Mouse (Mus musculus) forebrain, embryonic 16.5 days (tissue): ENCODE data around the gene Lrit3. TPM values are rescaled to one million over a fixed set of nuclear protein-coding genes. Genes with fewer than 3 reads are reported as not detected.
"Not testable (repeated sequence)": the region's sequence is repeated elsewhere in the genome, so short reads cannot be mapped to it uniquely, and the experiment has no call there.

Experiments used
- ATAC-seq: fragments of 200-750 bp; cut with Nextera tagmentation; 2 replicates; pipeline ENCODE4 v1.8.0; 2017; ENCODE audit warnings: mild to moderate bottlenecking, moderate library complexity
- H3K27ac ChIP-seq: fragments of 300-500 bp; sonication (generic); 2 replicates; pipeline ENCODE4 v1.5.1; 2014; ENCODE audit warnings: low read length, control low read depth
- H3K27me3 ChIP-seq: fragments of 300-500 bp; sonication (generic); replicated peaks from 2 replicates; pipeline ENCODE4 v1.6.1; 2014; ENCODE audit warnings: low read length; ENCODE audit not compliant: control insufficient read depth, insufficient read depth
- H3K36me3 ChIP-seq: fragments of 300-500 bp; sonication (generic); 2 replicates; pipeline ENCODE4 v1.6.1; 2014; ENCODE audit not compliant: control insufficient read depth, insufficient read depth
- H3K4me1 ChIP-seq: fragments of 300-500 bp; sonication (generic); replicated peaks from 2 replicates; pipeline ENCODE4 v1.6.1; 2014; ENCODE audit warnings: low read length; ENCODE audit not compliant: control insufficient read depth, insufficient read depth
- H3K4me2 ChIP-seq: fragments of 300-500 bp; sonication (generic); 2 replicates; pipeline ENCODE4 v1.6.1; 2014; ENCODE audit warnings: mild to moderate bottlenecking, low read length, control low read depth
- H3K4me3 ChIP-seq: fragments of 300-500 bp; sonication (generic); replicated peaks from 2 replicates; pipeline ENCODE4 v1.5.1; 2014; ENCODE audit warnings: mild to moderate bottlenecking, low read length, control low read depth
- H3K9ac ChIP-seq: fragments of 300-500 bp; sonication (generic); replicated peaks from 2 replicates; pipeline ENCODE4 v1.6.1; 2014; ENCODE audit warnings: low read depth, low read length, control low read depth
- H3K9me3 ChIP-seq: fragments of 300-500 bp; sonication (generic); 2 replicates; pipeline ENCODE4 v1.6.1; 2016; ENCODE audit warnings: low read length; ENCODE audit not compliant: control insufficient read depth
- WGBS: fragments of 180-500 bp; shearing (Covaris S2); extraction: QIAGEN DNeasy Blood & Tissue Kit; methylation state at CpG from one replicate; pipeline ENCODE4 v1.1.7; 2014; 5-methylcytosine and 5-hydroxymethylcytosine counted together
- polyA plus RNA-seq: library from polyadenylated mRNA; unstranded; fragments of >200 nt; fragmentation: Nextera tagmentation; extraction: Ambion mirVana; gene quantifications from 2 replicates; pipeline ENCODE4 v1.2.1, GENCODE M21; 2015

Gene Lrit3
- polyA plus RNA-seq, 1 experiment from 2014 or later, result not detected

DNA sequence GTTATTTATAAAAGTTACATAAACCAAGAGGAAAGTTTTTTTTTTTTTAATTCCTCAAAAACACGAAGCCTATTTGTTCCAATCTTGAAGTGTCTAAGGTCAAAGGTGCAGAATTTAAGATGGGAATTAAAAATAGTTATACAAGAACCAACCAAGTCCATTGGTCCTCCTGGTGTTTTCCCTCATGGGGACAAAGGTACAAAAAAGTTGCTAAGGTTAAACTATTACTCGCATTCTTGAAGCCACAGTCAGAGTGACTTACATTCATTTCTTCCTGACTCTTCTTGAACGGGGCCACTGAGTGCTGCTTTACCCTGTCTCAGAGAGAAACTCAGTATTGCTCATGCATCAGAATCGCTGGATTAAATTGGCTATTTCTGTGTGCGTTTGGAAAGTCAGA, 6.5 kb downstream of the Lrit3 start:
- 77% methylated on average over 5 of the region's 5 CpGs for WGBS
- Histone ChIP-seq H3K4me2 (no peak overlapping the region), H3K9me3 (no peaks in the 10 kb centered on the region), H3K4me1 (no peaks in the 10 kb centered on the region), H3K27me3 (no peaks in the 10 kb centered on the region), H3K36me3 (no peaks in the 10 kb centered on the region), H3K9ac (no peak overlapping the region), H3K27ac (no peak overlapping the region), H3K4me3 (no peak overlapping the region)
- no peak for ATAC-seq

- Histone ChIP-seq H3K27me3 (no peaks in the 10 kb centered on the region), H3K4me2 (no peak overlapping the region), H3K36me3 (no peaks in the 10 kb centered on the region), H3K4me3 (no peak overlapping the region), H3K4me1 (no peaks in the 10 kb centered on the region), H3K27ac (no peak overlapping the region), H3K9ac (no peak overlapping the region), H3K9me3 (no peaks in the 10 kb centered on the region)
- WGBS, result 78% methylated on average over 5 of the region's 5 CpGs
- ATAC-seq, result no peak
These were observed 10.0 kb downstream of the Lrit3 start for GRCm38 (mm10) chr3:129793801-129794200.

GRCm38 (mm10) chr3:129782746-129783145, 21.1 kb downstream of the Lrit3 start:
- Histone ChIP-seq H3K4me1 (no peaks in the 10 kb centered on the region), H3K4me3 (no peak overlapping the region), H3K27ac (no peak overlapping the region), H3K9me3 (no peaks in the 10 kb centered on the region), H3K36me3 (no peaks in the 10 kb centered on the region), H3K9ac (no peak overlapping the region), H3K27me3 (no peaks in the 10 kb centered on the region), H3K4me2 (no peak overlapping the region)
- 94% methylated on average over 3 of the region's 3 CpGs for WGBS
- ATAC-seq, result no peak

- no peaks in the 10 kb centered on the region for H3K27me3 ChIP-seq
- whole genome bisulfite sequencing, result 29% methylated on average over 10 of the region's 10 CpGs
- no peak overlapping the region for H3K27ac ChIP-seq
- no peaks in the 10 kb centered on the region for H3K4me1 ChIP-seq
- ATAC-seq, result no peak
- no peaks in the 10 kb centered on the region for H3K36me3 ChIP-seq
- H3K9me3 ChIP-seq, result no peaks in the 10 kb centered on the region
- no peak overlapping the region for H3K4me3 ChIP-seq
- H3K9ac ChIP-seq, result no peak overlapping the region
- no peak overlapping the region for H3K4me2 ChIP-seq
These were observed 22.4 kb downstream of the Lrit3 start for GRCm38 (mm10) chr3:129781435-129781834.

GRCm38 (mm10) chr3:129771210-129771609, 32.6 kb downstream of the Lrit3 start:
- no peak overlapping the region for H3K4me2 ChIP-seq
- H3K27me3 ChIP-seq, result no peaks in the 10 kb centered on the region
- no peaks in the 10 kb centered on the region for H3K9me3 ChIP-seq
- ATAC-seq, result no peak
- no peak overlapping the region for H3K27ac ChIP-seq
- H3K9ac ChIP-seq, result no peak overlapping the region
- no peak overlapping the region for H3K4me3 ChIP-seq
- H3K4me1 ChIP-seq, result no peaks in the 10 kb centered on the region
- H3K36me3 ChIP-seq, result no peaks in the 10 kb centered on the region
- WGBS, result 86% methylated on average over 6 of the region's 6 CpGs

GRCm38 (mm10) chr3:129766971-129767794, 36.6 kb downstream of the Lrit3 start:
- ATAC-seq, result no peak
- H3K27ac ChIP-seq, result no peak overlapping the region

GRCm38 (mm10) chr3:129766106-129766505, 37.7 kb downstream of the Lrit3 start:
- Histone ChIP-seq H3K27me3 (no peaks in the 10 kb centered on the region), H3K4me2 (no peak overlapping the region), H3K4me1 (no peaks in the 10 kb centered on the region), H3K36me3 (no peaks in the 10 kb centered on the region), H3K9me3 (0 out of 2 replicates have a peak, but pooled peaks cover 2% of the 10 kb centered on the region), H3K27ac (no peak overlapping the region), H3K4me3 (no peak overlapping the region), H3K9ac (no peak overlapping the region)
- 79% methylated on average over 4 of the region's 4 CpGs for WGBS
- ATAC-seq, result no peak

More at GRCm38 (mm10) chr3:129766971-129767794, 36.6 kb downstream of the Lrit3 start:
- Histone ChIP-seq H3K36me3 (no peaks in the 10 kb centered on the region), H3K4me3 (no peak overlapping the region), H3K27me3 (no peaks in the 10 kb centered on the region), H3K9ac (no peak overlapping the region), H3K4me1 (no peaks in the 10 kb centered on the region), H3K4me2 (no peak overlapping the region), H3K9me3 (0 out of 2 replicates have a peak, but pooled peaks cover 2% of the 10 kb centered on the region)
- WGBS, result 84% methylated on average over 10 of the region's 10 CpGs

DNA sequence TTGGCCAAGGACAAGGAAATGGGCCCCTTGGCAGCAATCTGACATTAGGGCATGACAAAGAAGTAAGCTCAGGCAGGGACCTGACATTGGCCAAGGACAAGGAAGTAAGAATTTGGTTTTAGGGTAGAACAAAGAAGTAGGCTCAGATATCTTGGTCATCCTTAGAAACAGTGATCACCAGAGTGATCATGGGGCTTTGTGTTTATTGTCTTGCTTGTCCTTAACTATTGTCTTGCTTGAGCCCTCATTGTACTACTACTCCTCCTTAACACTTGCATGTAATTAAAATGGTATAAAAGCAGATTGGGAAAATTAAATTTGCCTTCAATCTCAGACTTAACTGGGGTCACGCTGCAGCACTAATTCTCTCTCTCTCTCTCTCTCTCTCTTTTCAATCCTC, 46.2 kb downstream of the Lrit3 start:
- not testable (repeated sequence) for ATAC-seq

DNA sequence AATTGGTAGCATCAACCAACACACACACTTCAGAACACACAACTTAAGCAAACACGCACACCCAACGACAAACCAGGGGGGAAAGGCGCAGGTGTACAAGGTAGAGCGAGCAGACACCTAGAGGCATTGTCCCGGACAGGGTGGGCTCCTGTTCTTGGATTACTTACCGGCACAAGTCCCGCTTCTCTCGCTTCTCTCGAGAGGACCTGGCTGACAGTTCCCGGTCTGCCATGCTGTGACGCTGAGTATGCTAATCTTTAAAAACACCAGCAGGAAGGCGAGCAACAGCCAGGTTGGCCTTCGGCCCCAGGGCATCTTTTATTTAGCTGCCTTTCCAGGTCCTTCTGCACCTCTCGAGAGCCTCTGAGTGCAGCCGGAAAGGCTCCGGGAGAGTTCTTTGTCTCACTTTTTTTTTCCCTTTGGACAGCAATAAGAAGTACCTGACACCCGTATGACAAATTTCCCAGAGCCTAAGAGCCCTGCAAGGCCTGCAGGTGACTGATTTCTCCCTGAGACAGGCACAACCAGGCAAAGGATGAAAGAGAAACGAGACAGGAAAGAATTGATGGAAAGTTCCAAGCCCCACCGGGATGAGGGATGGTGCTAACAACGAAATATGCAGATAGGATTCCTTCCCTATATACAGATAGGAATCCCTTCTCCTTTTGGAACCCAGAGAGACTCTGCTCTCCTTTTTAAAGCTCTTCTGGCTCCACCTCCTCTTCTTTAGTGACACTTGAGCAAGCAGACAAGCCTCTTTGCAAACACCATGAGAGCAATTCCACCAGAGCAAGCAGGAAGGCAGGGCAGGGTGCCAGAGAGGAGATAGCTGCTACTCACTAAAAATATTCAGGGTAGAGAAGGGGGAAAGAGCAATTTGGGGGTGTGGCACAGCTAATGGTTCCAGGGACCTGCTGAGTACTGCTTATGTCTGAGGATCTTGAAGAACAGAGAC, 48.9 kb downstream of the Lrit3 start, which contains the start of gene Egf:
TSS of gene Egf (minus strand) at position 667 of the 955 bp plus-strand sequence.
- H3K27me3 ChIP-seq, result no peaks in the 10 kb centered on the region
- H3K4me2 ChIP-seq, result peak within 1 kb of the TSS; percentile 64
- 8% methylated on average over 20 of the region's 20 CpGs for WGBS
- no peak within 1 kb of the TSS for H3K27ac ChIP-seq
- H3K4me3 ChIP-seq, result peak within 1 kb of the TSS; percentile 36
- peak; percentile 54 for ATAC-seq
- no peaks in the 10 kb centered on the region for H3K36me3 ChIP-seq
- H3K9ac ChIP-seq, result peak within 1 kb of the TSS; percentile 40
- peaks cover 8% of the 10 kb centered on the region for H3K4me1 ChIP-seq
- no peaks in the 10 kb centered on the region for H3K9me3 ChIP-seq

More for the DNA sequence above, 46.2 kb downstream of the Lrit3 start:
- 88% methylated on average over 1 of the region's 1 CpGs for WGBS
- not testable (repeated sequence) for H3K27me3 ChIP-seq, H3K4me1 ChIP-seq, H3K27ac ChIP-seq, H3K9me3 ChIP-seq, H3K4me2 ChIP-seq, H3K9ac ChIP-seq, H3K36me3 ChIP-seq, H3K4me3 ChIP-seq
